Mouse (Mus musculus): ENCODE results near the gene A26c2. TPM values are rescaled to one million over a fixed set of nuclear protein-coding genes. Genes with fewer than 3 reads are reported as not detected.

A26c2 gene
- not detected in 2 replicates for total RNA-seq (2015)
- not detected in 2 replicates for total RNA-seq (2017)

DNA sequence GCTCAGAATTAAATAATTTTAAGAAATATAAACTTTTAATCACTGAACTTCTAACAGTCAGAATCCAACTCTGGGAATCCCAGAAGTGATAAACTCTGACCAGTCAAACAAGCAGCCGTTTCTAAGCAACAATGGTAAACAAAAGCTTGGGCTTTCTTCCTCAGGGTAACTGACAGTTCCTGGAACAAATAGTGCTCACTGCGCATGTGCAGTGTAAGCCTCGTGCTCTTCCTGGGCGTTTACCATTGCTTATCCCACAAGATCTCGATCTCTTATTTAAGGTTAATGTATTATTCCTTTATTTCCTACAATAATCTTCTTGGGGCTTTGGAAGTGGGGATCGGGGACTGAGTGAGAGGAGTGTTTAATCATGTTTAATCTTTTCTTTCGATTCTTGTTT is at the start of gene A26c2:
TSS of gene A26c2 (minus strand) at position 101 of the 400 bp plus-strand sequence.
- ATAC-seq (replicated peaks; ENCODE audit: poor library complexity): no peak

DNA sequence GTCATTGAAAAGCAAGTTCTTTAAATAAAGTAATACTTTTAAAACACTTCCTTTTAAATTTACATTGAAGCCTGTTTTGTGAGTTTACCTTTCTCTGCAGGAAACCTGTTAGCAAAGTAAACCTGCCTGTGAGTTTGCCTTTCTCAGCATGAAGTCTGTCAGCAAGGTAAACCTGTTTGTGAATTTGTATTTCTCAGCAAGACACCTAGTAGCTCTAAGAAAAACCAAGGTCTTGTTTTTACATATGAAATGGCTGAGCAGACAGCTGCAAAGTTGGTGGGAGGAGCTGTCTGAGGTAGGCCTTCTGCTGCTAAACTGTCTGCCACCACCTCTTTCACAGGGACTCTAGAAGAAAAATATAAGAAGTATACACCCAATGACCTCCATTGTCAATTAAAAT is 28.0 kb upstream of the A26c2 start:
- no peak for ATAC-seq (replicated peaks; ENCODE audit: poor library complexity)
